27 mouse cellular contexts compared by ENCODE assay signal in the genomic region with DNA sequence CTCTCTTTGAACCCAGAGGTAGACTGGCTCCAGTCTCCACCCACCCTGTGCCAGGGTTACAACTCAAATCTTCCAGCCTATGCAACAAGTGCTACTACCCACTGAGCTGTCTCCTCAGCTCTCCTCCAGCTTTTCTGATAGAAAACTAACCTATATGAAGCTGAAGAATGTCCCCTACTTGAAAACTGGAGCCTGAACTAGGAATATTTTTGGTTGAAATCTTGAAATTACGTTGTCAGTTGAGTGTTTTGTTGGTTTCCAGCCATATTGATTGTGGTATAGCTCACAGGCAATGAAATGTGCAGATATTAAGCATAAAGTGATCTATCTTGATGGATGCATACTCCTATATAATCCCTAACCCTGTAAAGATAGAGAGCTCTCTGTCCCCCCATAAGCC.
"Had no signal": no experiment of that assay in that cellular context is flagged by ENCODE, and none has a peak within 500 bp of the region (broad histone marks: within the 10 kb centered on the region; RNA-seq: fewer than 3 reads in every experiment).

No protein-coding gene starts in this region.

- H3K4me3 ChIP-seq: gastrocnemius, adult 2 months; heart, embryonic 13.5 days; heart, embryonic 15.5 days; hindbrain, embryonic 13.5 days; hindbrain, embryonic 15.5 days; kidney, embryonic 15.5 days; limb, embryonic 13.5 days; limb, embryonic 15.5 days; liver, embryonic 13.5 days; liver, embryonic 15.5 days had no signal

- DNase-seq: gastrocnemius, adult 2 months; gastrocnemius, postnatal 10 days; gastrocnemius, postnatal 25 days; heart, adult 18-20 months; heart, postnatal 14 days; heart, postnatal 36 days; kidney, adult 11 months; kidney, adult 2 months; kidney, adult 9 months; kidney, postnatal 14 days; kidney, postnatal 36 days; layer of hippocampus, adult 9-11 months; layer of hippocampus, postnatal 36 days; left cerebral cortex, postnatal 4 days; liver, embryonic 13.5 days had no signal

- H3K27ac ChIP-seq: gastrocnemius, adult 2 months; heart, embryonic 13.5 days; heart, embryonic 15.5 days; hindbrain, embryonic 13.5 days; hindbrain, embryonic 15.5 days; hindbrain, postnatal 0 days; kidney, embryonic 15.5 days; kidney, postnatal 0 days; limb, embryonic 13.5 days; limb, embryonic 15.5 days; liver, embryonic 13.5 days; liver, embryonic 15.5 days had no signal

- H3K36me3 ChIP-seq: heart, embryonic 13.5 days; heart, embryonic 15.5 days; hindbrain, embryonic 13.5 days; hindbrain, embryonic 15.5 days; kidney, embryonic 15.5 days; limb, embryonic 13.5 days; limb, embryonic 15.5 days; liver, embryonic 13.5 days; liver, embryonic 15.5 days had no signal

- H3K4me1 ChIP-seq: heart, embryonic 13.5 days; heart, embryonic 15.5 days; hindbrain, embryonic 13.5 days; hindbrain, embryonic 15.5 days; kidney, embryonic 15.5 days; limb, embryonic 13.5 days; limb, embryonic 15.5 days; liver, embryonic 13.5 days; liver, embryonic 15.5 days had no signal

- H3K27me3 ChIP-seq: heart, embryonic 13.5 days; heart, embryonic 15.5 days; hindbrain, embryonic 13.5 days; hindbrain, embryonic 15.5 days; kidney, embryonic 15.5 days; limb, embryonic 13.5 days; limb, embryonic 15.5 days; liver, embryonic 13.5 days; liver, embryonic 15.5 days had no signal

- H3K9ac ChIP-seq: heart, embryonic 13.5 days; heart, embryonic 15.5 days; hindbrain, embryonic 13.5 days; hindbrain, embryonic 15.5 days; kidney, embryonic 15.5 days; limb, embryonic 13.5 days; limb, embryonic 15.5 days; liver, embryonic 13.5 days; liver, embryonic 15.5 days had no signal

- H3K9me3 ChIP-seq: heart, embryonic 13.5 days; heart, embryonic 15.5 days; hindbrain, embryonic 13.5 days; hindbrain, embryonic 15.5 days; kidney, embryonic 15.5 days; limb, embryonic 13.5 days; limb, embryonic 15.5 days; liver, embryonic 13.5 days; liver, embryonic 15.5 days had no signal

- ATAC-seq: hindbrain, postnatal 0 days; intestine, embryonic 16.5 days had no signal

- H3K4me2 ChIP-seq: heart, embryonic 11.5 days; heart, embryonic 13.5 days; heart, embryonic 15.5 days; hindbrain, embryonic 13.5 days; hindbrain, embryonic 15.5 days; kidney, embryonic 15.5 days; limb, embryonic 13.5 days; limb, embryonic 15.5 days; liver, embryonic 13.5 days; liver, embryonic 15.5 days had no signal
